Mouse (Mus musculus): Measurements from ENCODE around the gene Esam. TPM values are rescaled to one million over a fixed set of nuclear protein-coding genes. Genes with fewer than 3 reads are reported as not detected.
A peak's percentile ranks its signal among the peaks of the same experiment; 100 is the strongest.

Gene Esam
- polyA plus RNA-seq, 1 experiment from 2014 or later = 43.7 TPM

DNA sequence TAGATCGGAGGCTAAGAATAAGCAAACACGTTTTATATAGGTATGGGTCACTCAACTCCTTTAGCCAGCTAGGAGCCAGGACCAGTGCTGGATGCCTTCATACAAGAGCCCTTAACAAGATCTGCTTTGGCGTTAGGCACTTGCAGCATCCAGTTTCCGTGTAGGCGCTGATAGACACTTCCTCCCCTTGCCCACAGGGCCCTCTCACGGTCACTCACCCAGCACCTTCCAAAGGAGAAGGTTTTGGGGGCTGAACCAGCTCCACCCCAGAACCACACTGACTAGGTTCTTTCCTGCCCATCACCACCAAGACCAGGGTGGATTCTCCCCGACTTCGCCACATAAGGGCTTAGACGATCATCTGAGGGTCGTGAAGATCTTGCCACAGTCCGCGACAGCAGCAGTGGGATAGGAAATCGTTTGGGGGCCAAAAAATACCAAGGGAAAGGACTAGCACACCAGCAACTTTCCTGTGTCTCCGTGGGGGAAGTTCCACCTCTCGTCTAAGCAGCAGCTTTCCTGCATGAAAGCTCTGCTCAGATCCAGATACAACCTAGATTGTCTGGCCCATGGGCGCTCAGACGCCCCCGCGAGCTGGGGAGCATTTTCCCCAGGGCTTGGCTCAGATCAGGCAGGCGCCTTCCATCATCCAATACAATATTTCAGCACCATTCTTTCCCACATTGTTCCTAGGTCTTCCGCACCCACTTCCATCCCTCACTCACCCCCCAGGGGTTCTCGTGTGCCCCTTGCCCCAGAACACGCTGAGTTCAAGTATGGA lies 24.1 kb downstream of the Esam start:
- no peaks in the 10 kb centered on the region for H3K9me3 ChIP-seq
- WGBS = 2% methylated on average over 23 of the region's 23 CpGs
- H3K27me3 ChIP-seq (ENCODE audit: insufficient read depth, poor library complexity, severe bottlenecking) = peaks cover 86% of the 10 kb centered on the region
- DNase-seq (ENCODE audit: low spot score) = no peak
- no peak overlapping the region for H3K27ac ChIP-seq
- H3K4me1 ChIP-seq = peaks cover 34% of the 10 kb centered on the region
- no peaks in the 10 kb centered on the region for H3K36me3 ChIP-seq
- peak overlapping the region; percentile 63 for H3K4me3 ChIP-seq

GRCm38 (mm10) chr9:37552536-37553293 lies 24.8 kb downstream of the Esam start, which contains the start of gene Nrgn:
Gene Nrgn (minus strand): TSS chr9:37552904.
- Histone ChIP-seq H3K27me3 (ENCODE audit: insufficient read depth, poor library complexity, severe bottlenecking) (peaks cover 82% of the 10 kb centered on the region), H3K36me3 (no peaks in the 10 kb centered on the region), H3K27ac (no peak within 1 kb of the TSS), H3K4me1 (peaks cover 34% of the 10 kb centered on the region), H3K9me3 (no peaks in the 10 kb centered on the region), H3K4me3 (peak within 1 kb of the TSS; percentile 63)
- WGBS = 5% methylated on average over 31 of the region's 31 CpGs
- DNase-seq (ENCODE audit: low spot score) = peak; percentile 94

- peaks cover 67% of the 10 kb centered on the region for H3K27me3 ChIP-seq (ENCODE audit: insufficient read depth, poor library complexity, severe bottlenecking)
- H3K4me3 ChIP-seq = no peak overlapping the region
Measured at GRCm38 (mm10) chr9:37554279-37554678, 26.4 kb downstream of the Esam start.

DNA sequence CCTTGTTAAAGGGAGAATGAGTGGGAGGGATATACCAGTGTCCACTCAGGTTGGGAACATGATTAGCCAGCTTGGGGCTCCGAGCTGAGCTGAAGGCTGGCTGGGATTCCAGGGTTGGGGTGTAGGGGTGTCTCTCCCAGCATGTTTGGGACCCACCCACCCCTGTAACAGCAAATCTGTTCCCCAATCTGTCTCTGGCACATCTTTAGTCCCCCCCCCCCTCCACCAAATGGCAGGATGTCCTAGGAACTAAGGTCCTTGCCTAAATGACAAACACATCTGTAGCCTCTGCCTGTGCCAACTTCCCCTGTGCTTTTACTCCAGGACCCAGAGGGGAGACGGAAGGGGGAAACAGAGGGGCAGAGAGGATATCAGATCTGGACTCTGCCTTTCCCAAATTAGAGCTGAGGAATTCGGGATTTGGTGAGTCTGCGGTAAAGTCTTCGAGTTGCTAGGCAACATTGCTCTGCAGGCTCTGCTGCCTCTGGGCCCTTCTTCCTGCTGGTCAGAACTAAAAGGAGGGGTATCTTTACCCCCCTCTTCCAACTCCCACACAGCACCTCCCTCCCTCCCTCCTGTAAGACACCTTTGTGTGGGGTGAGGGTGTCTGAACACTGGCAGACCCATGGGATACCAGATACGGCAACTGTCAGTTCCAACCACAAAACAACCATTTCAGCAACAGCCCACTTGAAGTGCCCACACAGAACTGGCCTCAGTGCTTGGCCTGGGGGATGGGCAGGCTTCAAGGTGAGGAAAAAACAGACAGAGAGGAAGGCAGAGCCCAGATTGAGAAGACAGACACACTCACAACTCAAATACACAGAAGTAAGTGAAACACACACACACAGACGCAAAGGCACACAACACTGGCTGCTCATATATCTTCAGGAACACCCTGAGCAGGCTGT lies 27.2 kb downstream of the Esam start, which contains the start of gene Siae:
Gene Siae (plus strand): TSS at position 861 of the 911 bp plus-strand sequence.
- H3K27me3 ChIP-seq (ENCODE audit: insufficient read depth, poor library complexity, severe bottlenecking) = peaks cover 59% of the 10 kb centered on the region
- H3K27ac ChIP-seq = peak within 1 kb of the TSS; percentile 22; the same call in 1 of the 2 replicates
- no peak within 1 kb of the TSS for H3K4me3 ChIP-seq
- WGBS = 22% methylated on average over 7 of the region's 7 CpGs
- DNase-seq (ENCODE audit: low spot score) = no peak
- no peaks in the 10 kb centered on the region for H3K9me3 ChIP-seq
- H3K4me1 ChIP-seq = peaks cover 34% of the 10 kb centered on the region
- no peaks in the 10 kb centered on the region for H3K36me3 ChIP-seq

More at GRCm38 (mm10) chr9:37554279-37554678, 26.4 kb downstream of the Esam start:
- DNase-seq (ENCODE audit: low spot score) = no peak
- Histone ChIP-seq H3K27ac (no peak overlapping the region), H3K9me3 (no peaks in the 10 kb centered on the region), H3K4me1 (peaks cover 34% of the 10 kb centered on the region), H3K36me3 (no peaks in the 10 kb centered on the region)
- WGBS = 66% methylated on average over 1 of the region's 1 CpGs

DNA sequence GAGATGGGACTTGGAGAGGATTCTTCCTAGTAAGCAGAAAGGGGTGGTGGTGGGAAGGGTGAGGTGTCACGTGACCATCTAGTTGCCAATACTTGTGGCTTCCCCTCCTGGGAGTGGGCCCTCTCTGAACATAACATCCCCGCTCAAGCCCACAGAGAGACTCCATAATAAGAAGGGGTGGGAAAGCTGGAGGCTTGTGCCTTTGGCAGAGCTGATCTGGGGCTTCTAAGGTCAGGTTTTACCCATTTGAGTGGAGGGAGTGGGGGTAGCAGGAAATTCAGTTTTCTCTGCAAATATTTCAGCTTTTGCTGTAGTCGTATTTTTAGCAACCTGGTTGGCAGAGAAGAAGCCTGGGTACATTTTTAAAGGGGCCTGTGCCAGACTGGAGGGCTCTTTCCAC lies 28.5 kb downstream of the Esam start:
- 71% methylated on average over 3 of the region's 3 CpGs for WGBS
- Histone ChIP-seq H3K36me3 (no peaks in the 10 kb centered on the region), H3K4me3 (no peak overlapping the region), H3K27ac (no peak overlapping the region), H3K4me1 (peaks cover 33% of the 10 kb centered on the region), H3K9me3 (no peaks in the 10 kb centered on the region), H3K27me3 (ENCODE audit: insufficient read depth, poor library complexity, severe bottlenecking) (peaks cover 46% of the 10 kb centered on the region)
- DNase-seq (ENCODE audit: low spot score) = no peak

DNA sequence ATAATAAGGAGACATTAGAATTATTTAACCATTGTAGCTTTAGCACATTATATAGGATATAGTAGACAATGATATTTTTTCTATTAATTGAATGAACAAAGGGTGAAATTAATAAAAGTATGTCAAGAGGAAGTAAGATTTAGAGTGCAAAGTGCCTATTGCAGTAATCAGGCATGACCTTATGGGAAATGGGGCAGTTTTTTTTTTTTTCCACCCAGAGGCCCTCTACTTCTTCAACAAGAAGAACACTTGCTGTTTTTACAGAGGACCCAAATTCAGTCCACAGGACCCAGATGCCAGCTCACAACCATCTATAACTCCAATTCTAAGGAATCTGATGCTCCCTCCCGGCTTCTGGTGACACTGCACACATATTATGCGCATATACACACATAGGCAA lies 32.7 kb downstream of the Esam start:
- WGBS = 87% methylated on average over 2 of the region's 2 CpGs
- Histone ChIP-seq H3K4me3 (no peak overlapping the region), H3K4me1 (peaks cover 3% of the 10 kb centered on the region), H3K36me3 (no peaks in the 10 kb centered on the region), H3K9me3 (no peaks in the 10 kb centered on the region), H3K27me3 (ENCODE audit: insufficient read depth, poor library complexity, severe bottlenecking) (peaks cover 10% of the 10 kb centered on the region; the same call in 1 of the 2 replicates), H3K27ac (no peak overlapping the region)
- no peak for DNase-seq (ENCODE audit: low spot score)

DNA sequence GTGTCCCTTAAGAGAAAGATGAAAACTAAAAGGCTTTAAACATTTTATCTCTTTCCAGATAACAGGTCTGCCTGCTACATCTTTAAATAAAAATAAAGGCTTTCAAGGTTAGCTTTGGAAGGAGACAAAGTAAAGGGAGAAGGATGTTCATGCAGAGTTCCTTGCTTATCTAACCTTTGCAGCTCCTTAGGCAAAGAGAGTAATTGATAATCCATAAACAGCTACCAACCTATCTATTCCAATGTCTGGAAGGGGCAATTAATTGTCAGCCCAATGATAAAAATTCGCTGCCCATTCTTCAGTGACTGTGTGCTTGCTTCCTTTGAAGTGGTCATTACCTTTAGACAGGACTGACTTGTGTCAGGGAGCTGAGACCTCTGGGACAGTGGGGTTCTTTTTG lies 35.9 kb downstream of the Esam start:
- 43% methylated on average over 1 of the region's 1 CpGs for WGBS
- Histone ChIP-seq H3K4me3 (no peak overlapping the region), H3K27me3 (ENCODE audit: insufficient read depth, poor library complexity, severe bottlenecking) (no peaks in the 10 kb centered on the region), H3K27ac (no peak overlapping the region), H3K36me3 (no peaks in the 10 kb centered on the region), H3K9me3 (no peaks in the 10 kb centered on the region), H3K4me1 (peaks cover 15% of the 10 kb centered on the region)
- DNase-seq (ENCODE audit: low spot score) = no peak

- no peaks in the 10 kb centered on the region for H3K36me3 ChIP-seq
- no peak for DNase-seq (ENCODE audit: low spot score)
- H3K4me3 ChIP-seq = no peak overlapping the region
- H3K27me3 ChIP-seq (ENCODE audit: insufficient read depth, poor library complexity, severe bottlenecking) = no peaks in the 10 kb centered on the region
- H3K9me3 ChIP-seq = no peaks in the 10 kb centered on the region
- H3K27ac ChIP-seq = no peak overlapping the region
- peaks cover 23% of the 10 kb centered on the region for H3K4me1 ChIP-seq
- 80% methylated on average over 2 of the region's 2 CpGs for WGBS
Measured at GRCm38 (mm10) chr9:37567019-37567418, 39.1 kb downstream of the Esam start.

DNA sequence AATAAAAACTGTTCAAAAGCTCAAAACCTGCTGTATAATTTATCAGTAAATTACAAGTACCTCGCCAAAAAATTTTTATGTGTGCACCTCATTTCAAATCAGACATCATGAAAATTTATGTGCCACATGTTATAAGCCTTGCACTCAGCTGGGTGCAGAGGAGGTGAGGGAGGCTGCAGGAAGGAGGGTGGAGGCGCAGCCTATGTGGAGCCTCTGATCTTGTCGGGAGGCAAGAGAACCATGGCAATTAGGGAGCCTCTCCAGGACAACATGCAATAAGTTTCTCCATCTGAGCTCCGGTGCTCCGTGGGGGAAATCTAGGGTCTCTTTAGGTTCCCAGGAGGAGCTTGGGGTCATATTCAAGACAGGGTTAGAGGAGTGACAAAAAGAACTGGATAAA lies 39.6 kb downstream of the Esam start:
- no peaks in the 10 kb centered on the region for H3K36me3 ChIP-seq
- H3K27ac ChIP-seq = no peak overlapping the region
- peaks cover 28% of the 10 kb centered on the region for H3K4me1 ChIP-seq
- DNase-seq (ENCODE audit: low spot score) = no peak
- H3K9me3 ChIP-seq = no peaks in the 10 kb centered on the region
- H3K4me3 ChIP-seq = 0 out of 2 replicates have a peak overlapping the region, but pooled peaks have one; percentile 19
- H3K27me3 ChIP-seq (ENCODE audit: insufficient read depth, poor library complexity, severe bottlenecking) = no peaks in the 10 kb centered on the region
- 49% methylated on average over 5 of the region's 5 CpGs for WGBS

- Histone ChIP-seq H3K27ac (no peak overlapping the region), H3K27me3 (ENCODE audit: insufficient read depth, poor library complexity, severe bottlenecking) (no peaks in the 10 kb centered on the region), H3K9me3 (no peaks in the 10 kb centered on the region), H3K36me3 (no peaks in the 10 kb centered on the region), H3K4me3 (peak overlapping the region; percentile 19), H3K4me1 (peaks cover 34% of the 10 kb centered on the region)
- 25% methylated on average over 15 of the region's 15 CpGs for WGBS
- DNase-seq (ENCODE audit: low spot score) = no peak
Measured at GRCm38 (mm10) chr9:37567892-37568604, 40.2 kb downstream of the Esam start.

- Histone ChIP-seq H3K27me3 (ENCODE audit: insufficient read depth, poor library complexity, severe bottlenecking) (no peaks in the 10 kb centered on the region), H3K36me3 (no peaks in the 10 kb centered on the region), H3K4me1 (peaks cover 37% of the 10 kb centered on the region), H3K4me3 (no peak overlapping the region), H3K9me3 (no peaks in the 10 kb centered on the region), H3K27ac (no peak overlapping the region)
- 39% methylated on average over 4 of the region's 4 CpGs for WGBS
- DNase-seq (ENCODE audit: low spot score) = no peak
Measured at GRCm38 (mm10) chr9:37568605-37569214, 40.8 kb downstream of the Esam start.
